Mouse (Mus musculus) forebrain, embryonic 16.5 days (tissue): ENCODE results near the gene Cd8b1. TPM values are rescaled to one million over a fixed set of nuclear protein-coding genes. Genes with fewer than 3 reads are reported as not detected.

Source experiments
- ATAC-seq: fragments of 200-750 bp; cut with Nextera tagmentation; 2 replicates; pipeline ENCODE4 v1.8.0; 2017; ENCODE audit warnings: mild to moderate bottlenecking, moderate library complexity
- H3K27ac ChIP-seq: fragments of 300-500 bp; sonication (generic); 2 replicates; pipeline ENCODE4 v1.5.1; 2014; ENCODE audit warnings: low read length, control low read depth
- H3K27me3 ChIP-seq: fragments of 300-500 bp; sonication (generic); replicated peaks from 2 replicates; pipeline ENCODE4 v1.6.1; 2014; ENCODE audit warnings: low read length; ENCODE audit not compliant: control insufficient read depth, insufficient read depth
- H3K36me3 ChIP-seq: fragments of 300-500 bp; sonication (generic); 2 replicates; pipeline ENCODE4 v1.6.1; 2014; ENCODE audit not compliant: control insufficient read depth, insufficient read depth
- H3K4me1 ChIP-seq: fragments of 300-500 bp; sonication (generic); replicated peaks from 2 replicates; pipeline ENCODE4 v1.6.1; 2014; ENCODE audit warnings: low read length; ENCODE audit not compliant: control insufficient read depth, insufficient read depth
- H3K4me2 ChIP-seq: fragments of 300-500 bp; sonication (generic); 2 replicates; pipeline ENCODE4 v1.6.1; 2014; ENCODE audit warnings: mild to moderate bottlenecking, low read length, control low read depth
- H3K4me3 ChIP-seq: fragments of 300-500 bp; sonication (generic); replicated peaks from 2 replicates; pipeline ENCODE4 v1.5.1; 2014; ENCODE audit warnings: mild to moderate bottlenecking, low read length, control low read depth
- H3K9ac ChIP-seq: fragments of 300-500 bp; sonication (generic); replicated peaks from 2 replicates; pipeline ENCODE4 v1.6.1; 2014; ENCODE audit warnings: low read depth, low read length, control low read depth
- H3K9me3 ChIP-seq: fragments of 300-500 bp; sonication (generic); 2 replicates; pipeline ENCODE4 v1.6.1; 2016; ENCODE audit warnings: low read length; ENCODE audit not compliant: control insufficient read depth
- WGBS: fragments of 180-500 bp; shearing (Covaris S2); extraction: QIAGEN DNeasy Blood & Tissue Kit; methylation state at CpG from one replicate; pipeline ENCODE4 v1.1.7; 2014; 5-methylcytosine and 5-hydroxymethylcytosine counted together
- polyA plus RNA-seq: library from polyadenylated mRNA; unstranded; fragments of >200 nt; fragmentation: Nextera tagmentation; extraction: Ambion mirVana; gene quantifications from 2 replicates; pipeline ENCODE4 v1.2.1, GENCODE M21; 2015

Gene Cd8b1
- polyA plus RNA-seq, 1 experiment from 2014 or later: not detected

GRCm38 (mm10) chr6:71360751-71361150 lies 38.2 kb downstream of the Cd8b1 start:
- 70% methylated on average over 5 of the region's 5 CpGs for WGBS
- no peak overlapping the region for H3K27ac ChIP-seq
- H3K4me1 ChIP-seq: no peaks in the 10 kb centered on the region
- no peaks in the 10 kb centered on the region for H3K9me3 ChIP-seq
- H3K4me2 ChIP-seq: no peak overlapping the region
- no peaks in the 10 kb centered on the region for H3K27me3 ChIP-seq
- no peak overlapping the region for H3K9ac ChIP-seq
- ATAC-seq: no peak
- H3K4me3 ChIP-seq: no peak overlapping the region
- no peaks in the 10 kb centered on the region for H3K36me3 ChIP-seq

GRCm38 (mm10) chr6:71361156-71361670 lies 38.6 kb downstream of the Cd8b1 start:
- Histone ChIP-seq H3K4me3 (no peak overlapping the region), H3K4me2 (no peak overlapping the region), H3K9me3 (no peaks in the 10 kb centered on the region), H3K27me3 (no peaks in the 10 kb centered on the region), H3K9ac (no peak overlapping the region), H3K27ac (no peak overlapping the region), H3K4me1 (no peaks in the 10 kb centered on the region), H3K36me3 (no peaks in the 10 kb centered on the region)
- ATAC-seq: no peak
- 85% methylated on average over 10 of the region's 10 CpGs for WGBS

GRCm38 (mm10) chr6:71363995-71364394 lies 41.4 kb downstream of the Cd8b1 start:
- Histone ChIP-seq H3K9ac (no peak overlapping the region), H3K36me3 (no peaks in the 10 kb centered on the region), H3K27ac (no peak overlapping the region), H3K9me3 (no peaks in the 10 kb centered on the region), H3K4me2 (no peak overlapping the region), H3K4me3 (no peak overlapping the region), H3K27me3 (no peaks in the 10 kb centered on the region), H3K4me1 (no peaks in the 10 kb centered on the region)
- WGBS: 70% methylated on average over 2 of the region's 2 CpGs
- no peak for ATAC-seq

- no peaks in the 10 kb centered on the region for H3K4me1 ChIP-seq
- H3K27me3 ChIP-seq: no peaks in the 10 kb centered on the region
- H3K27ac ChIP-seq: no peak overlapping the region
- H3K36me3 ChIP-seq: no peaks in the 10 kb centered on the region
- 94% methylated on average over 6 of the region's 6 CpGs for WGBS
- no peak for ATAC-seq
- no peak overlapping the region for H3K4me2 ChIP-seq
- H3K9me3 ChIP-seq: no peaks in the 10 kb centered on the region
- no peak overlapping the region for H3K4me3 ChIP-seq
- no peak overlapping the region for H3K9ac ChIP-seq
Observed at GRCm38 (mm10) chr6:71369416-71369815, 46.8 kb downstream of the Cd8b1 start.

- H3K4me2 ChIP-seq: no peak overlapping the region
- no peaks in the 10 kb centered on the region for H3K9me3 ChIP-seq
- ATAC-seq: no peak
- no peaks in the 10 kb centered on the region for H3K27me3 ChIP-seq
- no peak overlapping the region for H3K9ac ChIP-seq
- 88% methylated on average over 5 of the region's 5 CpGs for WGBS
- no peaks in the 10 kb centered on the region for H3K36me3 ChIP-seq
- no peak overlapping the region for H3K4me3 ChIP-seq
- no peaks in the 10 kb centered on the region for H3K4me1 ChIP-seq
- H3K27ac ChIP-seq: no peak overlapping the region
Observed at GRCm38 (mm10) chr6:71371085-71371605, 48.6 kb downstream of the Cd8b1 start.

GRCm38 (mm10) chr6:71372041-71372720 lies 49.6 kb downstream of the Cd8b1 start:
- Histone ChIP-seq H3K9me3 (no peaks in the 10 kb centered on the region), H3K9ac (no peak overlapping the region), H3K27ac (no peak overlapping the region), H3K4me2 (no peak overlapping the region), H3K4me3 (no peak overlapping the region), H3K36me3 (no peaks in the 10 kb centered on the region), H3K4me1 (no peaks in the 10 kb centered on the region), H3K27me3 (no peaks in the 10 kb centered on the region)
- ATAC-seq: no peak
- 84% methylated on average over 5 of the region's 5 CpGs for WGBS

- WGBS: 80% methylated on average over 14 of the region's 14 CpGs
Observed at GRCm38 (mm10) chr6:71373249-71373775, 50.7 kb downstream of the Cd8b1 start, which contains the start of gene Cd8a. Gene Cd8a, plus strand, starts transcription at chr6:71373427.

GRCm38 (mm10) chr6:71374311-71374829 lies 51.8 kb downstream of the Cd8b1 start:
- Histone ChIP-seq H3K9ac (no peak overlapping the region), H3K27ac (no peak overlapping the region), H3K4me3 (no peak overlapping the region), H3K4me1 (no peaks in the 10 kb centered on the region), H3K9me3 (no peaks in the 10 kb centered on the region), H3K36me3 (no peaks in the 10 kb centered on the region), H3K4me2 (no peak overlapping the region), H3K27me3 (no peaks in the 10 kb centered on the region)
- no peak for ATAC-seq
- WGBS: 92% methylated on average over 19 of the region's 19 CpGs

More at GRCm38 (mm10) chr6:71373249-71373775, 50.7 kb downstream of the Cd8b1 start, which contains the start of gene Cd8a:
- no peak within 1 kb of the TSS for H3K4me2 ChIP-seq
- no peak within 1 kb of the TSS for H3K4me3 ChIP-seq
- H3K27ac ChIP-seq: no peak within 1 kb of the TSS
- H3K9ac ChIP-seq: no peak within 1 kb of the TSS
- H3K27me3 ChIP-seq: no peaks in the 10 kb centered on the region
- ATAC-seq: no peak
- H3K4me1 ChIP-seq: no peaks in the 10 kb centered on the region
- H3K9me3 ChIP-seq: no peaks in the 10 kb centered on the region
- no peaks in the 10 kb centered on the region for H3K36me3 ChIP-seq

- Histone ChIP-seq H3K9me3 (no peaks in the 10 kb centered on the region), H3K27ac (no peak overlapping the region), H3K4me2 (no peak overlapping the region), H3K9ac (no peak overlapping the region), H3K36me3 (no peaks in the 10 kb centered on the region), H3K4me3 (no peak overlapping the region), H3K27me3 (no peaks in the 10 kb centered on the region), H3K4me1 (no peaks in the 10 kb centered on the region)
- 80% methylated on average over 2 of the region's 2 CpGs for WGBS
- ATAC-seq: no peak
Observed at GRCm38 (mm10) chr6:71374921-71375320, 52.3 kb downstream of the Cd8b1 start.
